Mouse (Mus musculus): Measurements from ENCODE around the gene Ccdc190. TPM values are rescaled to one million over a fixed set of nuclear protein-coding genes. Genes with fewer than 3 reads are reported as not detected.

Gene Ccdc190
- total and polyA plus RNA-seq, 3 experiments, result not detected

GRCm38 (mm10) chr1:169895686-169896085 is 32.8 kb upstream of the Ccdc190 start:
- no peaks in the 10 kb centered on the region for H3K9me3 ChIP-seq (replicated peaks)
- no peak for DNase-seq (ENCODE audit: low spot score)
- H3K36me3 ChIP-seq (replicated peaks), result no peaks in the 10 kb centered on the region
- peaks cover 3% of the 10 kb centered on the region; the same call in 1 of the 2 replicates for H3K4me1 ChIP-seq (ENCODE audit: insufficient read depth, low read depth, low read length)
- no peak overlapping the region for H3K4me3 ChIP-seq (ENCODE audit: low read depth, low read length)
- H3K27me3 ChIP-seq (ENCODE audit: insufficient read depth, low read length), result no peaks in the 10 kb centered on the region
- no peak for TF ChIP-seq CTCF (IDR thresholded peaks at IDR 0.05; ENCODE audit: low read depth, low read length)
- TF ChIP-seq POLR2AphosphoS5 (IDR thresholded peaks at IDR 0.05; ENCODE audit: insufficient replicate concordance, low read depth, low read length), result no peak
- TF ChIP-seq GATA1 (IDR thresholded peaks at IDR 0.05; ENCODE audit: borderline replicate concordance, low read length), result no peak
- no peak for TF ChIP-seq GATA2 (IDR thresholded peaks at IDR 0.05; ENCODE audit: borderline replicate concordance, low read depth, low read length)
- no peak for TF ChIP-seq TAL1 (conservative IDR thresholded peaks at IDR 0.05; ENCODE audit: low read depth, low read length)
- no peak for ATAC-seq (ENCODE audit: extremely low read depth, insufficient number of reproducible peaks, low FRiP score, poor library complexity, severe bottlenecking)

GRCm38 (mm10) chr1:169897916-169898315 is 30.5 kb upstream of the Ccdc190 start:
- no peaks in the 10 kb centered on the region for H3K9me3 ChIP-seq (replicated peaks)
- ATAC-seq (ENCODE audit: extremely low read depth, insufficient number of reproducible peaks, low FRiP score, poor library complexity, severe bottlenecking), result no peak
- TF ChIP-seq CTCF (IDR thresholded peaks at IDR 0.05; ENCODE audit: low read depth, low read length), result no peak
- TF ChIP-seq TAL1 (conservative IDR thresholded peaks at IDR 0.05; ENCODE audit: low read depth, low read length), result no peak
- no peak for TF ChIP-seq GATA1 (IDR thresholded peaks at IDR 0.05; ENCODE audit: borderline replicate concordance, low read length)
- TF ChIP-seq POLR2AphosphoS5 (IDR thresholded peaks at IDR 0.05; ENCODE audit: insufficient replicate concordance, low read depth, low read length), result no peak
- TF ChIP-seq GATA2 (IDR thresholded peaks at IDR 0.05; ENCODE audit: borderline replicate concordance, low read depth, low read length), result no peak
- no peaks in the 10 kb centered on the region for H3K27me3 ChIP-seq (ENCODE audit: insufficient read depth, low read length)
- H3K4me3 ChIP-seq (ENCODE audit: low read depth, low read length), result no peak overlapping the region
- H3K4me1 ChIP-seq (ENCODE audit: insufficient read depth, low read depth, low read length), result peaks cover 3% of the 10 kb centered on the region; the same call in 1 of the 2 replicates
- no peaks in the 10 kb centered on the region for H3K36me3 ChIP-seq (replicated peaks)
- no peak for DNase-seq (ENCODE audit: low spot score)

DNA sequence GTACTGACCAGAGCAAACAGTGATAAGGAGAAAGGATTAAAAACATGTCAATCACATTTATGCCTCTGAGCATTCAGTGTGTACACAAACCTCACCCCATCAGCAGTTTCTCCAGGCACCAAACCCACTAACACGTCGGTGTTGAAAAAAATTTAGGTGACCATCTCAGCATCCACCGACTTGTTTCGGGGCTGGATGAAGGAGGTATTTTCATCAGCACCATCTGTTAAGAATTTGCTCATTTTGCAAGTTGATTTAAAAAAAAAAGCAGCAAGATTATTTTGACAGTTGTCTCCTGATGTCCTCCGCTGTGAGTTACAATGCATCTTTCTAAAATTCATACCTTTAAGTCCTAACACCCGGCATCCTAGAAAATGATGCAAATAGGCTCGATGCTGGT is 29.8 kb upstream of the Ccdc190 start:
- peaks cover 3% of the 10 kb centered on the region; the same call in 1 of the 2 replicates for H3K4me1 ChIP-seq (ENCODE audit: insufficient read depth, low read depth, low read length)
- no peak for DNase-seq (ENCODE audit: low spot score)
- no peak overlapping the region for H3K4me3 ChIP-seq (ENCODE audit: low read depth, low read length)
- H3K36me3 ChIP-seq (replicated peaks), result no peaks in the 10 kb centered on the region
- H3K27me3 ChIP-seq (ENCODE audit: insufficient read depth, low read length), result no peaks in the 10 kb centered on the region
- TF ChIP-seq CTCF (IDR thresholded peaks at IDR 0.05; ENCODE audit: low read depth, low read length), result no peak
- no peak for TF ChIP-seq GATA2 (IDR thresholded peaks at IDR 0.05; ENCODE audit: borderline replicate concordance, low read depth, low read length)
- TF ChIP-seq TAL1 (conservative IDR thresholded peaks at IDR 0.05; ENCODE audit: low read depth, low read length), result no peak
- TF ChIP-seq GATA1 (IDR thresholded peaks at IDR 0.05; ENCODE audit: borderline replicate concordance, low read length), result no peak
- no peak for TF ChIP-seq POLR2AphosphoS5 (IDR thresholded peaks at IDR 0.05; ENCODE audit: insufficient replicate concordance, low read depth, low read length)
- no peaks in the 10 kb centered on the region for H3K9me3 ChIP-seq (replicated peaks)
- ATAC-seq (ENCODE audit: extremely low read depth, insufficient number of reproducible peaks, low FRiP score, poor library complexity, severe bottlenecking), result no peak

DNA sequence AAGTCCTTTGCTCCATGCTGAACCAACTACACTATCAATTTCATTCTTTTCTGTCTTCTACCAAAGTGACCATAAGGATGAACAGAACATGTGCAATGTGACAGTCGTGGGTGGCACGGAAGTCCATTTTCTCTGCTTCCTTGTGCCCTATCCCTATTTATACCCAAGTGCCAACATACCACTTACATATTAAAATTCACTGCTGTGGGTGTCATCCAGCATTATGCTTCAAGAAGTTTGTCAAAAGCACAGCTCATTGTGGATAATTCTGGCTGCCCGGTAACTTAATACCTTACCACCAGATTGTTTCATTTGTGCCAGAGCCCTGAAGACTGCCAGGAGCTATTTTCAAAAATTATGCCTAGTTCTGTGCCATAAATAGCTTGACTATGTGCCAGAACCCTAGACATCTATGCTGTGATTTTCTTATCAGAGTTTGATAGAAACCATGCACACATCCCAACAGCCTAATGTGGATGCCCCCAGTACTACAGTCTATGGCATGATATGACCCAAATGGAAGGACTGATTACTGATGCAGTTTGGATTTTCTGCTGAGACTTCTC is 27.6 kb upstream of the Ccdc190 start:
- H3K36me3 ChIP-seq (replicated peaks), result no peaks in the 10 kb centered on the region
- H3K4me3 ChIP-seq (ENCODE audit: low read depth, low read length), result no peak overlapping the region
- H3K4me1 ChIP-seq (ENCODE audit: insufficient read depth, low read depth, low read length), result no peaks in the 10 kb centered on the region
- DNase-seq (ENCODE audit: low spot score), result no peak
- no peaks in the 10 kb centered on the region for H3K27me3 ChIP-seq (ENCODE audit: insufficient read depth, low read length)
- TF ChIP-seq CTCF (IDR thresholded peaks at IDR 0.05; ENCODE audit: low read depth, low read length) (no peak), GATA2 (IDR thresholded peaks at IDR 0.05; ENCODE audit: borderline replicate concordance, low read depth, low read length) (no peak), POLR2AphosphoS5 (IDR thresholded peaks at IDR 0.05; ENCODE audit: insufficient replicate concordance, low read depth, low read length) (no peak), GATA1 (IDR thresholded peaks at IDR 0.05; ENCODE audit: borderline replicate concordance, low read length) (no peak), TAL1 (conservative IDR thresholded peaks at IDR 0.05; ENCODE audit: low read depth, low read length) (no peak)
- ATAC-seq (ENCODE audit: extremely low read depth, insufficient number of reproducible peaks, low FRiP score, poor library complexity, severe bottlenecking), result no peak
- no peaks in the 10 kb centered on the region for H3K9me3 ChIP-seq (replicated peaks)

DNA sequence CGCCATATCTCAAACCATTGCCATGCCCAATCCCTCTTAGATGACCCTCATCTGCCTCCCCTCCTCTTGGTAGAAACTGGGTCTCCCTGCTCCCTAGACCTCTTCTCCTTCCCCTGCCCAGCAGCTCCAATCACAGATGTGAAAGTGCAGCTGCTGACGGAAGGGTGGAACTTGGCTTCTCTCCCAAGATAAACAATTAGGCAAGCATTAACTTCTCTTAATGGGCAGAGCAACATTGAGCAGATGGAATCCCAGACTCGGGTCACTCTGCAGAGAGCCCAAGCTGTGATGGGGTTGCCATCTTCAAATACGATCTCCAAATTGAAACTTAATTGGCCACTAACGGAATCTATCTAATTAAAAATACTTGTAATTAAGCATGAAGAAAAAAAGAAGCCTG is 19.3 kb upstream of the Ccdc190 start:
- Histone ChIP-seq H3K9me3 (replicated peaks) (no peaks in the 10 kb centered on the region), H3K4me1 (ENCODE audit: insufficient read depth, low read depth, low read length) (no peaks in the 10 kb centered on the region), H3K4me3 (ENCODE audit: low read depth, low read length) (no peak overlapping the region), H3K27me3 (ENCODE audit: insufficient read depth, low read length) (no peaks in the 10 kb centered on the region), H3K36me3 (replicated peaks) (no peaks in the 10 kb centered on the region)
- no peak for ATAC-seq (ENCODE audit: extremely low read depth, insufficient number of reproducible peaks, low FRiP score, poor library complexity, severe bottlenecking)
- no peak for TF ChIP-seq GATA1 (IDR thresholded peaks at IDR 0.05; ENCODE audit: borderline replicate concordance, low read length)
- TF ChIP-seq POLR2AphosphoS5 (IDR thresholded peaks at IDR 0.05; ENCODE audit: insufficient replicate concordance, low read depth, low read length), result no peak
- no peak for TF ChIP-seq GATA2 (IDR thresholded peaks at IDR 0.05; ENCODE audit: borderline replicate concordance, low read depth, low read length)
- TF ChIP-seq CTCF (IDR thresholded peaks at IDR 0.05; ENCODE audit: low read depth, low read length), result no peak
- TF ChIP-seq TAL1 (conservative IDR thresholded peaks at IDR 0.05; ENCODE audit: low read depth, low read length), result no peak
- DNase-seq (ENCODE audit: low spot score), result no peak

- Histone ChIP-seq H3K36me3 (replicated peaks) (no peaks in the 10 kb centered on the region), H3K27me3 (ENCODE audit: insufficient read depth, low read length) (no peaks in the 10 kb centered on the region), H3K9me3 (replicated peaks) (no peaks in the 10 kb centered on the region), H3K4me1 (ENCODE audit: insufficient read depth, low read depth, low read length) (no peaks in the 10 kb centered on the region), H3K4me3 (ENCODE audit: low read depth, low read length) (no peak overlapping the region)
- no peak for TF ChIP-seq TAL1 (conservative IDR thresholded peaks at IDR 0.05; ENCODE audit: low read depth, low read length)
- TF ChIP-seq CTCF (IDR thresholded peaks at IDR 0.05; ENCODE audit: low read depth, low read length), result no peak
- no peak for TF ChIP-seq POLR2AphosphoS5 (IDR thresholded peaks at IDR 0.05; ENCODE audit: insufficient replicate concordance, low read depth, low read length)
- no peak for TF ChIP-seq GATA2 (IDR thresholded peaks at IDR 0.05; ENCODE audit: borderline replicate concordance, low read depth, low read length)
- no peak for TF ChIP-seq GATA1 (IDR thresholded peaks at IDR 0.05; ENCODE audit: borderline replicate concordance, low read length)
- DNase-seq (ENCODE audit: low spot score) (no peak), ATAC-seq (ENCODE audit: extremely low read depth, insufficient number of reproducible peaks, low FRiP score, poor library complexity, severe bottlenecking) (no peak)
Measured at GRCm38 (mm10) chr1:169909659-169910058, 18.8 kb upstream of the Ccdc190 start.
